Mouse (Mus musculus): ENCODE data around the gene Myh11. TPM values are rescaled to one million over a fixed set of nuclear protein-coding genes. Genes with fewer than 3 reads are reported as not detected.

Gene Myh11
- total and polyA plus RNA-seq, 3 experiments: 0.01 TPM; not detected in 2

DNA sequence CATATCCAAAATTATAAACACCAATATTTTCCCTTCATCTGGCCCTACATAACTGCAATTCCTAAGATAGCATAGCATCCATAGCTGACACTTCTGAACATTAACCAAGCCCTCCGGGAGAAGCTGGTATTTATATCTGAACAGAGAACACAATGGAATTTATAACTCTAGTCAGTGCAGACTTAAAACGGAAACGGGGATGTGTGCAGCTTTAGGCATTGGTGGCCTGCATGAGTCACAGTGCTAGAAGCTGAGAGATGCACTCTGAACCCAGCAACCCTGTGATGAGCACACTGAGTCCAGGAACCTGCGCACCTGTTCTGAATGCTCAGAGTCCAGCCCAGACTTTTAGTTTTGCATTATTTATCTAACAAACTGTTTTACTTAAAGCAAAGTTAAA is 7.3 kb upstream of the Myh11 start:
- H3K4me3 ChIP-seq (ENCODE audit: control insufficient read depth in 1 of 2, insufficient read depth in 1 of 2, low read depth in 2 of 2, low read length in 2 of 2): no peak overlapping the region
- H3K4me1 ChIP-seq (ENCODE audit: control insufficient read depth in 1 of 2, insufficient read depth in 2 of 2, low read length in 2 of 2): no peaks in the 10 kb centered on the region
- H3K79me2 ChIP-seq (ENCODE audit: control insufficient read depth, insufficient read depth, low read length, poor library complexity): no peaks in the 10 kb centered on the region
- H3K27me3 ChIP-seq (ENCODE audit: control insufficient read depth in 1 of 2, insufficient read depth in 2 of 2, low read length in 2 of 2): no peaks in the 10 kb centered on the region
- peaks cover 0 to 8% of the 10 kb centered on the region in 2 experiments; a peak in 2 of 4 replicates for H3K36me3 ChIP-seq (ENCODE audit: control insufficient read depth in 1 of 2, insufficient read depth in 2 of 2, low read length in 2 of 2)
- DNase-seq (ENCODE audit: low read depth, low spot score): no peak
- no peaks in the 10 kb centered on the region for H3K9me3 ChIP-seq (replicated peaks; ENCODE audit: insufficient read depth, low read length)
- H3K27ac ChIP-seq (ENCODE audit: control insufficient read depth, low read depth, low read length): no peak overlapping the region
- H3K9ac ChIP-seq (ENCODE audit: control insufficient read depth, low read depth, low read length, poor library complexity, severe bottlenecking): no peak overlapping the region
- TF ChIP-seq TCF12 (IDR thresholded peaks at IDR 0.05; ENCODE audit: low read depth, low read length) (no peak), POLR2A (IDR thresholded peaks at IDR 0.05; ENCODE audit: control insufficient read depth in 1 of 2, insufficient read depth in 1 of 2, low read depth in 1 of 2, low read length in 2 of 2, poor library complexity in 1 of 2) (no peak), CTCF (IDR thresholded peaks at IDR 0.05 in 2 of 3, conservative IDR thresholded peaks at IDR 0.05 in 1 of 3; ENCODE audit: control insufficient read depth in 1 of 3, insufficient read depth in 1 of 3, low read depth in 2 of 3, low read length in 3 of 3, poor library complexity in 1 of 3, severe bottlenecking in 1 of 3) (no peak)

- Histone ChIP-seq H3K36me3 (ENCODE audit: control insufficient read depth in 1 of 2, insufficient read depth in 2 of 2, low read length in 2 of 2) (peaks cover 0 to 8% of the 10 kb centered on the region in 2 experiments; a peak in 2 of 4 replicates), H3K27ac (ENCODE audit: control insufficient read depth, low read depth, low read length) (no peak overlapping the region)
These were observed 6.6 kb upstream of the Myh11 start for GRCm38 (mm10) chr16:14297746-14298145.

GRCm38 (mm10) chr16:14297137-14297536 is 6.0 kb upstream of the Myh11 start:
- DNase-seq (ENCODE audit: low read depth, low spot score): no peak
- Histone ChIP-seq H3K79me2 (ENCODE audit: control insufficient read depth, insufficient read depth, low read length, poor library complexity) (no peaks in the 10 kb centered on the region), H3K27me3 (ENCODE audit: control insufficient read depth in 1 of 2, insufficient read depth in 2 of 2, low read length in 2 of 2) (no peaks in the 10 kb centered on the region), H3K4me1 (ENCODE audit: control insufficient read depth in 1 of 2, insufficient read depth in 2 of 2, low read length in 2 of 2) (0 out of 4 replicates have a peak, but pooled peaks cover 0 to 1% of the 10 kb centered on the region in 2 experiments), H3K27ac (ENCODE audit: control insufficient read depth, low read depth, low read length) (no peak overlapping the region), H3K9ac (ENCODE audit: control insufficient read depth, low read depth, low read length, poor library complexity, severe bottlenecking) (no peak overlapping the region), H3K36me3 (ENCODE audit: control insufficient read depth in 1 of 2, insufficient read depth in 2 of 2, low read length in 2 of 2) (peaks cover 0 to 8% of the 10 kb centered on the region in 2 experiments; a peak in 2 of 4 replicates), H3K4me3 (ENCODE audit: control insufficient read depth in 1 of 2, insufficient read depth in 1 of 2, low read depth in 2 of 2, low read length in 2 of 2) (no peak overlapping the region), H3K9me3 (replicated peaks; ENCODE audit: insufficient read depth, low read length) (no peaks in the 10 kb centered on the region)
- TF ChIP-seq MYB (IDR thresholded peaks at IDR 0.05; ENCODE audit: low read depth, low read length) (no peak), USF1 (IDR thresholded peaks at IDR 0.05; ENCODE audit: low read depth, low read length) (no peak), CTCF (IDR thresholded peaks at IDR 0.05 in 2 of 3, conservative IDR thresholded peaks at IDR 0.05 in 1 of 3; ENCODE audit: control insufficient read depth in 1 of 3, insufficient read depth in 1 of 3, low read depth in 2 of 3, low read length in 3 of 3, poor library complexity in 1 of 3, severe bottlenecking in 1 of 3) (no peak), BHLHE40 (IDR thresholded peaks at IDR 0.05; ENCODE audit: borderline replicate concordance, low read depth, low read length) (no peak), POLR2A (IDR thresholded peaks at IDR 0.05; ENCODE audit: control insufficient read depth in 1 of 2, insufficient read depth in 1 of 2, low read depth in 1 of 2, low read length in 2 of 2, poor library complexity in 1 of 2) (no peak), UBTF (IDR thresholded peaks at IDR 0.05; ENCODE audit: borderline replicate concordance, insufficient read depth, low read depth, low read length) (no peak), KAT2A (conservative IDR thresholded peaks at IDR 0.05; ENCODE audit: low read depth, low read length) (no peak), MXI1 (IDR thresholded peaks at IDR 0.05; ENCODE audit: low read depth, low read length) (no peak), POLR2AphosphoS2 (IDR thresholded peaks at IDR 0.05; ENCODE audit: low read length) (no peak), JUND (IDR thresholded peaks at IDR 0.05; ENCODE audit: low read depth, low read length) (no peak), ZMIZ1 (IDR thresholded peaks at IDR 0.05; ENCODE audit: low read depth, low read length) (no peak), EP300 (IDR thresholded peaks at IDR 0.05; ENCODE audit: low read depth in 1 of 2, low read length in 2 of 2) (no peak), MYC (IDR thresholded peaks at IDR 0.05; ENCODE audit: low read depth, low read length) (no peak), USF2 (IDR thresholded peaks at IDR 0.05; ENCODE audit: borderline replicate concordance in 1 of 2, insufficient read depth in 1 of 2, low read depth in 1 of 2, low read length in 2 of 2) (no peak), ZKSCAN1 (IDR thresholded peaks at IDR 0.05; ENCODE audit: low read depth, low read length) (no peak)

More at GRCm38 (mm10) chr16:14297746-14298145, 6.6 kb upstream of the Myh11 start:
- Histone ChIP-seq H3K9me3 (replicated peaks; ENCODE audit: insufficient read depth, low read length) (no peaks in the 10 kb centered on the region), H3K27me3 (ENCODE audit: control insufficient read depth in 1 of 2, insufficient read depth in 2 of 2, low read length in 2 of 2) (no peaks in the 10 kb centered on the region), H3K9ac (ENCODE audit: control insufficient read depth, low read depth, low read length, poor library complexity, severe bottlenecking) (no peak overlapping the region), H3K4me1 (ENCODE audit: control insufficient read depth in 1 of 2, insufficient read depth in 2 of 2, low read length in 2 of 2) (no peaks in the 10 kb centered on the region), H3K4me3 (ENCODE audit: control insufficient read depth in 1 of 2, insufficient read depth in 1 of 2, low read depth in 2 of 2, low read length in 2 of 2) (no peak overlapping the region), H3K79me2 (ENCODE audit: control insufficient read depth, insufficient read depth, low read length, poor library complexity) (no peaks in the 10 kb centered on the region)
- no peak for TF ChIP-seq CTCF (IDR thresholded peaks at IDR 0.05 in 2 of 3, conservative IDR thresholded peaks at IDR 0.05 in 1 of 3; ENCODE audit: control insufficient read depth in 1 of 3, insufficient read depth in 1 of 3, low read depth in 2 of 3, low read length in 3 of 3, poor library complexity in 1 of 3, severe bottlenecking in 1 of 3)
- no peak for TF ChIP-seq MYB (IDR thresholded peaks at IDR 0.05; ENCODE audit: low read depth, low read length)
- no peak for TF ChIP-seq MAZ (IDR thresholded peaks at IDR 0.05; ENCODE audit: low read depth, low read length)
- TF ChIP-seq GABPA (IDR thresholded peaks at IDR 0.05; ENCODE audit: low read depth, low read length): no peak
- no peak for DNase-seq (ENCODE audit: low read depth, low spot score)
